Mouse (Mus musculus) heart, postnatal 14 days (tissue): Measurements from ENCODE around the gene Egfem1. TPM values are rescaled to one million over a fixed set of nuclear protein-coding genes. Genes with fewer than 3 reads are reported as not detected.

Source experiments
- DNase-seq, 2 experiments: peaks; one replicate each; pipeline ENCODE4 v3.0.0; 2021 to 2022
- intact Hi-C: fragments of 180-260 bp; cut with DNase I; formaldehyde crosslinking; loops from one replicate; pipeline ENCODE4 v1.15.1; 2025
- long read RNA-seq, 2 experiments: library from polyadenylated mRNA; stranded (forward); transcript quantifications; one replicate each; pipeline ENCODE4 v2.0.0; 2021
- total RNA-seq, 2 experiments: library from RNA; stranded (reverse); gene quantifications; 2 replicates each; pipeline ENCODE4 v1.2.3; 2021

Gene Egfem1
- total RNA-seq = not detected
- long read RNA-seq, experiment 1 = 0 reads
- long read RNA-seq, experiment 2, partial matches to known transcripts = 0 of 1 reads
- long read RNA-seq, experiment 2, other reads (novel, unspliced or antisense) = 1 of 1 reads

- no peak for DNase-seq
- intact Hi-C loops = no loop called here
These were observed at the start of gene Egfem1 for GRCm38 (mm10) chr3:29081952-29082295. Egfem1 (plus strand) TSS chr3:29082023.

DNA sequence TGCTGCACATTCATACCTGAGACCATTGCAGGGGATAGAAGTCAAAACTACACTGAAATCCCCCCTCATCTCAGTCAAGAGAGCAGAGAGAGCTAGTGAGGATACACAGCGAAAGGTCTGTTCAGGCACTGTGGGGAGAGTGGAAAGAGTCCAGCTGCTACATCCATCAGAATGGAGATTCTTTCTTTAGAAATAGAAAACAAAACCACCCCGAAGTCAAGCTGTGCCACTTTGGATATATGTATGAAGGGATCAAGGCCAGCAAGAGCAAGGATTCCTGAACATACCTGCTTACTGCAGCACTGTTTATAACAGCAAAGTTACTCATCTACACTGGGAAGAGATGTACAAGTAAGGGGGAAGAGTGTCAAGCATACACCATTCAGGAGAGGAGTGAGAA, 48.7 kb upstream of the Egfem1 start:
- intact Hi-C loops = loop anchor here (2.0 kb wide), 1 partner anchor 686 kb away; no protein-coding TSS in a partner anchor
- DNase-seq = no peak

DNA sequence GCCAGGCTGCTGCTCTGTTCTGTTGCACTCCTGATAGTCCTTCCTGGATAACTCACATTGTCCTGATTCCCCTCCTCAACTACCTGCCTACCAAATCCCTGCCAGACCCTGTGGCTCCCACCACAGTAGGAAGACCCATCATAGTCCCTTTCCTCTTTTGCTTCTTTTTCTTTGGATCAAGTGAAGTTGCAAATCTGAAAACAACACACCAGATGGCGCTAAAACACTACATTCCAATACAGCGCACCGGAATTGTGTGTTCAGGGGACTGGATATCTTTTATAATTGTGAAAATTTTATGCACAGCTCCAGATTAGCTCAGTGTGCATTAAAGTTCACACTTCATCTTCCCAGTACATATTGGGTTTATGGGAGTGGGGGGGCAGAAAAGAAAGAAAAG, 45.7 kb upstream of the Egfem1 start:
- intact Hi-C loops = loop anchor here (2.0 kb wide), 1 partner anchor 691 kb away; no protein-coding TSS in a partner anchor
- DNase-seq = peak; percentile 6 to 36

- intact Hi-C loops = loop anchor here (2.0 kb wide), 1 partner anchor 690 kb away; no protein-coding TSS in a partner anchor
- no peak for DNase-seq
These were observed 45.2 kb upstream of the Egfem1 start for GRCm38 (mm10) chr3:29036620-29037019.

DNA sequence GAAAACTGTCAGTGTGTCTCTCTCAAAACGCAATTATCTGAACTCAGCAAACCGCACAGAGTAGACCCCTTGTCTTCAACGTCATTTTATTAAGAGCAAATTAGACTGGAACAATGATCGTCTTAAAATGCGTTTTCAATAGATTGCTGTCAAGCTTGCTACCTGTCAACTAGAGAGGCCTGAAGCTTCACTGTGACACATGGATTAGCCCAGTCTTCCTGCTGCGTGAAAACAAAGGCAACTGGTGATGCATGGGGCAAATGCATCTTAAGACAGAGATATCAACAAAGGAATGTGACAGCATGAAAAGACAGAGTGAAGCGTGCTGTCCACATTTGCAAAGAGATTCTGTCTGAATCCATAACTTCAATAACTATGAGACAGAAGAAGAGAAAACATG, 41.8 kb upstream of the Egfem1 start:
- intact Hi-C loops = no loop called here
- no peak for DNase-seq

- DNase-seq = no peak
- intact Hi-C loops = no loop called here
These were observed 35.5 kb upstream of the Egfem1 start for GRCm38 (mm10) chr3:29046281-29046680.

DNA sequence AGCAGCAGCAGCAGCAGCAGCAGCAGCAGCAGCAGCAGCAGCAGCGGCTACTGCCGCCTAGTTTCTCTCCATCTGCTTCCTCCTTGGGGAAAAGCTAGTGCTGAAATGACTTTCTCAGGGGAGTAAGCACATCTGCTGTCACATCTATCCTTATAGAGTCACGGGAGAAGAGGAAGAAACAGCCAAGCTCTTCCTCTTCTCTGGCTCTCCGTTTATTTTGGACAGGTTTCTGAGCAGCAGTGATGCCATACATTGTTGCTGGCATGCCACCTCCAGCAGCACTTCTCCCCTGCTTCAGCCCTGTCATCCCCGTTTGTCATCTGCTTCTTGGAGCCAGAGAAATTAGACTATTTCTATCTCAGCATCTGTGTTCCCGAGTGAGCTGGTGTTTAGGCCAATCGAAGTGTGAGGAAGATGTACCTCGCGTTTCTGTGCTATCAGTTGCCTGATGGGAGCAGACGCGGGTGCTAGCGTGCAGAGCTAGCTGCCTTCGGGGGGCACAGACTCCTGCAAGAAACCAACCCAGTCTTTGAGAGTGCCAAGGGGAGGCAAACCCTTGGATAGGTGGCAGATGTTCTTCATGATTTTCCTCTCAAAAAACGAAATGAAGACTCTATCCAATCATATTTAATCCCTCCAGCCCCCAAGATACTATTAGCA, 34.4 kb upstream of the Egfem1 start:
- DNase-seq = no peak
- intact Hi-C loops = no loop called here

GRCm38 (mm10) chr3:29063156-29063555, 18.7 kb upstream of the Egfem1 start:
- DNase-seq = no peak
- intact Hi-C loops = no loop called here

DNA sequence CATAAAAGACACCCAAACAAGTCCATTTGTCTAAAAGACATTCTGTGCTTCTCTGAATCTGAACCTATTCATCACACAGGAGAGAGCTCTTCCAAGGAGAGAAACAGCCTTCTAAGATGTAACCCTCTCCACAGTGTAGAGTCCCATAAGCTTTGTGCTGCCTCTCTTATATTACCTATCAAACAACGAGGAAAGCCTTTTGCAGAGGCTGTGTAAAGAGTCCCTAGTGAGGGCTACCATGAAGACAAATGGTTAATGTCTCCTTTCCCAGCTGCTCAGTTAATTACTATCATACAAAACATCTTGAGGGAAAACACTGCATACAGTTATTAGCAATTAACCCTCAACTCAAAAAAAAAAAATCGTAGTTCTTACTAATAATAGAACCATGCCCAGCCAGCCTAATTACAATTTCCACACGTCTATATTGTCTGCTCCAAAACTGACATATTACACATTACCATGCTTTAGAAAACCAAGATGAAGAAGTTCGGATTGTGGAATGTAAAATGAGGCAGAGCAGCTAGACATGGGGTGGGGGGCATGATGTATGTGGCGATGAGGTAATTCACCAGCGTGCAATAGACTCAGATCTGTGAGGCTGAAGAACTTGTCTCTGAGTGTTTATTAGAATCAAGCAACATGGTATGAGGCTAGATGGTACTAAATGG, 13.3 kb upstream of the Egfem1 start:
- DNase-seq = no peak
- intact Hi-C loops = no loop called here

- DNase-seq = no peak
- intact Hi-C loops = no loop called here
These were observed 10.5 kb upstream of the Egfem1 start for GRCm38 (mm10) chr3:29071315-29071714.

GRCm38 (mm10) chr3:29081517-29081916, 306 bp upstream of the Egfem1 start:
- no peak for DNase-seq
- intact Hi-C loops = no loop called here

- peak; percentile 12 to 17 for DNase-seq
- intact Hi-C loops = no loop called here
These were observed 623 bp downstream of the Egfem1 start for GRCm38 (mm10) chr3:29082296-29082995.

DNA sequence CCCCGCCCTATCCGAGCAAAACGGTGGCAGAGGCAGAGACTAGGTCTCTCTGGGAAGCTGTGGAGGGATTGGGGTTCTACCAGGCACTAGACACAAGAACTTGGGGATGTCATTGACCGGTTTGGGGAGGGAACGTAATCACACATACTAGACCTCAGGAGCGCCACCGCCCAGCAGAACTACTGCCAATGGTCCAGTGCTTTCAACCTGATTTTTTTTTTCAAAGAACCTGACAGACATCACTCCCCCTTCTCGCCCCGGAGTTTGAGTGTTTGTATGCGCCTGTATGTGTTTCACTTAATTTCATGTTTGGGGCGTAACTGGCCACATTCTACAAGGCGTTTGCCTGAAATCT, 1.1 kb downstream of the Egfem1 start:
- DNase-seq = no peak
- intact Hi-C loops = no loop called here

GRCm38 (mm10) chr3:29098467-29098866, 16.6 kb downstream of the Egfem1 start:
- intact Hi-C loops = no loop called here
- DNase-seq = no peak

DNA sequence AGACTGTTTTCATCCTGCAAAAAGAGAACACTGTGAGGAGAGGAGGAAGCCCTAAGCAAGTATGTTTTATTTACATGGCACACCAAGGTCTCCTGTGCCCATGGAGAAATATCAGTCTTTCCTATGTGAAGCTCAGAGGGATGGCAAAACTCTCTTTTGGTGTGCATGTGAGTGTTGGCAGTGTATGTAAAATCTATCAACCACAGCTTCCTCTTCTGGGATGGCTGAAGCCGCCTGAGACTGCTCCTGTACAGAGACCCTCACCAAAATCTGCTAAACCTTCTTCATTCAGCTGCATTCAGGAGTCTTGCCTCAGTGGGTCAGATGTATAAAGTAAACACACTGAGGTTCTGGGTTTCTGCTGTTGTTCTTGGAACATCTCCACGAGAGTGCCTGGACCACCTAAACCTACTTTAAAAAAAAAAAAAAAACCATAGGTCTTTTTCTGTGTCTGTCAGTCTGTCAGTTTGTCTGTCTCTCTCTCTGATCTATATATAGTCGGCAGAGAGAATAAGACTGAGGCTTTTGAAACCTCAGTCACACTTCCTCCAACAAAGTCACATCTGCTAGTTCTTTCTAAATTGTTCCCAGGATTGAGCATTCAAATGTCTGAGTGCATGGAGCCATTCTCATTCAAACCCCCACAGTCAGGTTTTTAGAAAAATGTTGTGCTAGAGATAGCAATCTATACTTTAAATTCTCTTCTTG, 24.3 kb downstream of the Egfem1 start:
- DNase-seq = no peak
- intact Hi-C loops = no loop called here

- intact Hi-C loops = no loop called here
These were observed 25.3 kb downstream of the Egfem1 start for GRCm38 (mm10) chr3:29107134-29107533.

GRCm38 (mm10) chr3:29110321-29110720, 28.5 kb downstream of the Egfem1 start:
- intact Hi-C loops = no loop called here

More at GRCm38 (mm10) chr3:29107134-29107533, 25.3 kb downstream of the Egfem1 start:
- no peak for DNase-seq

DNA sequence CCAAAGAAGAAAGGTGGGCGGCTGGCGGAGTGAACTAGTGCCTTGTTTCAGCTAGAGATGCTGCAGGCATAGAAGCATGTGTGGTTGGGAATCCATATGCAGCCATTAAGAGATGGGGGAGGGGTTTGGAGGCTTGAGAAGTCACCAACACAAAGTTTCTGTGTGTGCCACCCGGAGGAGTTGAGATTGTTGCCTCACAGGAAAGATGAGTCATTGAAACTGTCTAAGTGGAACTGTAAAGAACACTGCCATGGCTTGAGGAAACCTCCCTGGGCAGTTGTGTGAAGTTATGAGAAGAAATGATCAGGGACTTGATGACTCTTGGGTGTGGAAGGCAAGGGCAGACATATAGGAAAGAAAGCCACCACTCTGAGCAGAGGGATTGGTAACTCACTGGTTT, 32.7 kb downstream of the Egfem1 start:
- DNase-seq = no peak
- intact Hi-C loops = no loop called here

More at GRCm38 (mm10) chr3:29110321-29110720, 28.5 kb downstream of the Egfem1 start:
- DNase-seq = no peak

DNA sequence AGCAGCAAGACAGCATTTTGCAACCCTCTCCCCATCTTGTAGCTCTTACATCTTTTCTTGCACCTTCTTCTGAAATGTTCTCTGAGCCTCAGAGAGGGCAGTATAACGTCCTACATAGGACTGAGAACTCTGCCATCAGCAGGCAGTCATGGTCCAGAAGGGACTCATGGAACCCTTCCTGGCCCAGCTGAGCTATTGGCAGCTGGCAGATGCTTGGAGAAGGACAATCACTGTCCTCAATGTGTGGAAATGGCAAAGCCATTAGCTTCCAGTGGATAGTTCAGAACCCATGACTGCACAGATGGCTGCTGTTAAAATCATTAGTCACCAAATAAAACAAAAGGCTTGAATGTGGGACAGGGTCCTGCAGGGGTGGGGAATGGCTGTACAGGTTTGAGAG, 35.6 kb downstream of the Egfem1 start:
- peak in 1 of 2 experiments; percentile 2 for DNase-seq
- intact Hi-C loops = no loop called here

DNA sequence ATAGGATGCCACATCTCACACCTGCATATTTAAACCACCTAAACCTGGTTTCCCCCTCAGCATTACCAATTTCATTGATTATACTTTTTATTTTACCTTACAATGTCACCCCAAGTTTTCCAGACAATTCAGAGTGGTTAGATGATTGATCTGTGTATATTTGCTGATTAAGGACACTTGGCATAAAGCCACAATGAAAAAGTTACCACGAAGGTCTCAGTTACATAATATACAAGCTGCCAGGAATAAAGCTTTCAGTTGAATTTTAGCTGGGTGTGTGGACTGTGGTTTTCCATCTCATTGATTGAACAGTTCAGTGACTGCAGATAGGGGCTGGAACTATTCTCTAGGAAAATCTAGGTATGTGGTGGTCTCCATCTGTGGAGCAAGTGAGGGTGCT, 40.7 kb downstream of the Egfem1 start:
- intact Hi-C loops = no loop called here
- DNase-seq = no peak
